22 mouse cellular contexts compared by ENCODE assay signal in genomic region chr3:63862716-63863115, GRCm38 (mm10). TPM values are rescaled to one million over a fixed set of nuclear protein-coding genes. Genes with fewer than 3 reads are reported as not detected.
DNase-seq lines count a peak whose midpoint lies in the region; ATAC-seq and TF ChIP-seq lines count a peak whose summit lies in the region.
"Had no signal": no experiment of that assay in that cellular context is flagged by ENCODE, and none has a peak within 500 bp of the region (broad histone marks: within the 10 kb centered on the region; RNA-seq: fewer than 3 reads in every experiment).

No protein-coding gene starts in this region.

- TF ChIP-seq CTCF in hindbrain, postnatal 0 days (IDR thresholded peaks at IDR 0.05; ENCODE audit: low read depth): no peak

- no peak overlapping the region for H3K27ac ChIP-seq in hindbrain, postnatal 0 days
- H3K27ac ChIP-seq in hindbrain, embryonic 13.5 days: no peak overlapping the region
- H3K27ac ChIP-seq: embryonic facial prominence, embryonic 12.5 days; kidney, embryonic 15.5 days; limb, embryonic 12.5 days; liver, embryonic 13.5 days; lung, embryonic 15.5 days had no signal

- no peak overlapping the region for H3K4me3 ChIP-seq in hindbrain, postnatal 0 days (ENCODE audit: low read length)
- no peak overlapping the region for H3K4me3 ChIP-seq in hindbrain, embryonic 13.5 days
- H3K4me3 ChIP-seq: embryonic facial prominence, embryonic 12.5 days; heart, embryonic 12.5 days; kidney, embryonic 15.5 days; limb, embryonic 12.5 days; liver, embryonic 13.5 days; lung, embryonic 15.5 days had no signal

- H3K27me3 ChIP-seq in hindbrain, postnatal 0 days (ENCODE audit: insufficient read depth, low read length): no peaks in the 10 kb centered on the region
- no peaks in the 10 kb centered on the region for H3K27me3 ChIP-seq in hindbrain, embryonic 13.5 days
- H3K27me3 ChIP-seq: embryonic facial prominence, embryonic 12.5 days; heart, embryonic 12.5 days; kidney, embryonic 15.5 days; limb, embryonic 12.5 days; liver, embryonic 13.5 days; lung, embryonic 15.5 days had no signal

- 43% methylated on average over 10 of the region's 10 CpGs for WGBS in hindbrain, postnatal 0 days
- 72% methylated on average over 10 of the region's 10 CpGs for WGBS in hindbrain, embryonic 13.5 days

- no peaks in the 10 kb centered on the region for H3K4me1 ChIP-seq in hindbrain, postnatal 0 days (ENCODE audit: insufficient read depth, low read length)
- peaks cover 10% of the 10 kb centered on the region; the same call in 1 of the 2 replicates for H3K4me1 ChIP-seq in hindbrain, embryonic 13.5 days (replicated peaks)
- H3K4me1 ChIP-seq: embryonic facial prominence, embryonic 12.5 days; heart, embryonic 12.5 days; kidney, embryonic 15.5 days; limb, embryonic 12.5 days; liver, embryonic 13.5 days; lung, embryonic 15.5 days had no signal

- ATAC-seq in hindbrain, postnatal 0 days: no peak
- ATAC-seq in hindbrain, embryonic 13.5 days (ENCODE audit: low FRiP score): no peak
- no peak for ATAC-seq in megakaryocyte progenitor cell, adult 5-6 weeks (replicated peaks; ENCODE audit: poor library complexity)
- ATAC-seq: CD4-positive, CD25-positive, alpha-beta regulatory T cell, adult 4 months; intestine, embryonic 16.5 days; midbrain, embryonic 16.5 days had no signal

- no peaks in the 10 kb centered on the region for H3K9me3 ChIP-seq in hindbrain, postnatal 0 days (ENCODE audit: low read length)
- no peaks in the 10 kb centered on the region for H3K9me3 ChIP-seq in hindbrain, embryonic 13.5 days
- H3K9me3 ChIP-seq: embryonic facial prominence, embryonic 12.5 days; G1E; heart, embryonic 12.5 days; kidney, embryonic 15.5 days; liver, embryonic 13.5 days; lung, embryonic 15.5 days had no signal

- peak; percentile 37 to 38 for DNase-seq in cerebellum, postnatal 10 days
- DNase-seq in cerebellum, adult 8-10 months: no peak
- peak; percentile 62 for DNase-seq in hindbrain, postnatal 0 days (ENCODE audit: low spot score)
- peak; percentile 16 for DNase-seq in right cerebral cortex, postnatal 4 days
- no peak for DNase-seq in right cerebral cortex, postnatal 36 days (ENCODE audit: low spot score in 2 of 2)
- DNase-seq in urinary bladder, adult 18-20 months (ENCODE audit: low spot score in 2 of 2): no peak
- DNase-seq: cerebellum, postnatal 25 days; heart, postnatal 36 days; liver, embryonic 13.5 days; thymus, postnatal 25 days had no signal

- no peak overlapping the region for H3K9ac ChIP-seq in hindbrain, postnatal 0 days (replicated peaks; ENCODE audit: low read length)
- no peak overlapping the region for H3K9ac ChIP-seq in hindbrain, embryonic 13.5 days
- H3K9ac ChIP-seq: embryonic facial prominence, embryonic 12.5 days; heart, embryonic 12.5 days; kidney, embryonic 15.5 days; limb, embryonic 12.5 days; liver, embryonic 13.5 days; lung, embryonic 15.5 days had no signal

- no peaks in the 10 kb centered on the region for H3K36me3 ChIP-seq in hindbrain, postnatal 0 days (ENCODE audit: insufficient read depth, low read length)
- no peaks in the 10 kb centered on the region for H3K36me3 ChIP-seq in hindbrain, embryonic 13.5 days
- H3K36me3 ChIP-seq: embryonic facial prominence, embryonic 12.5 days; G1E; heart, embryonic 12.5 days; kidney, embryonic 15.5 days; limb, embryonic 12.5 days; liver, embryonic 13.5 days; lung, embryonic 15.5 days had no signal

- H3K4me2 ChIP-seq in hindbrain, postnatal 0 days (ENCODE audit: low read depth, low read length): peak overlapping the region; percentile 41
- no peak overlapping the region for H3K4me2 ChIP-seq in hindbrain, embryonic 13.5 days
- H3K4me2 ChIP-seq: embryonic facial prominence, embryonic 12.5 days; heart, embryonic 12.5 days; kidney, embryonic 15.5 days; limb, embryonic 12.5 days; liver, embryonic 13.5 days; lung, embryonic 15.5 days had no signal

RNA-seq across cellular contexts. Expression of gene Plch1, which starts 36.6 kb away (rescaled TPM):
- total RNA-seq in hindbrain, postnatal 0 days (2014; rRNA removed): 10.7 and 11.7 TPM in 2 replicates
- 3.7 and 4.1 TPM in 2 replicates for polyA plus RNA-seq in hindbrain, postnatal 0 days (2015; fragmentation: Nextera tagmentation; extraction: Ambion mirVana)
- polyA plus RNA-seq in hindbrain, embryonic 13.5 days (2015; fragmentation: Nextera tagmentation; extraction: Ambion mirVana): 11.1 and 12.2 TPM in 2 replicates
- total RNA-seq in megakaryocyte progenitor cell, adult 5-6 weeks (2015): 0.44 TPM in 1 of 2 replicates, not detected in the other
- total RNA-seq in megakaryocyte progenitor cell, adult 5-6 weeks (2017): 0.34 TPM in 1 of 2 replicates, not detected in the other
- total RNA-seq: granulocyte monocyte progenitor cell, adult 5-6 weeks had no signal
- polyA plus RNA-seq: CD4-positive, CD25-positive, alpha-beta regulatory T cell, adult 4 months; G1E had no signal

Comparison
In these comparisons a context has a peak if more than half of its experiments do, and no peak if none do; other contexts are left out.
1. DNase-seq: peak in cerebellum, postnatal 10 days (2 of 2), hindbrain, postnatal 0 days (single experiment) and right cerebral cortex, postnatal 4 days (single experiment); none in cerebellum, adult 8-10 months (single experiment), right cerebral cortex, postnatal 36 days (0 of 2) and urinary bladder, adult 18-20 months (0 of 2).